ENCODE assay signal across 26 mouse cellular contexts in genomic region chr4:132072156-132072555, GRCm38 (mm10). TPM values are rescaled to one million over a fixed set of nuclear protein-coding genes. Genes with fewer than 3 reads are reported as not detected.
DNase-seq lines count a peak whose midpoint lies in the region; ATAC-seq and TF ChIP-seq lines count a peak whose summit lies in the region.
"Had no signal": no experiment of that assay in that cellular context is flagged by ENCODE, and none has a peak within 500 bp of the region (broad histone marks: within the 10 kb centered on the region; RNA-seq: fewer than 3 reads in every experiment).

No protein-coding gene starts in this region.

- no peaks in the 10 kb centered on the region for H3K9me3 ChIP-seq in heart, embryonic 12.5 days (replicated peaks)
- no peaks in the 10 kb centered on the region for H3K9me3 ChIP-seq in kidney, embryonic 16.5 days (ENCODE audit: low read length)
- no peaks in the 10 kb centered on the region for H3K9me3 ChIP-seq in liver, embryonic 11.5 days (ENCODE audit: control insufficient read depth, low read length)
- H3K9me3 ChIP-seq in liver, embryonic 14.5 days (ENCODE audit: control insufficient read depth, low read length): no peaks in the 10 kb centered on the region
- H3K9me3 ChIP-seq: embryonic facial prominence, embryonic 13.5 days; limb, embryonic 10.5 days had no signal

- no peaks in the 10 kb centered on the region for H3K27me3 ChIP-seq in heart, embryonic 12.5 days (replicated peaks)
- no peaks in the 10 kb centered on the region for H3K27me3 ChIP-seq in kidney, embryonic 16.5 days (ENCODE audit: insufficient read depth, low read length)
- H3K27me3 ChIP-seq in liver, embryonic 11.5 days (replicated peaks; ENCODE audit: control insufficient read depth, insufficient read depth, low read length): no peaks in the 10 kb centered on the region
- H3K27me3 ChIP-seq in liver, embryonic 14.5 days (ENCODE audit: control insufficient read depth, insufficient read depth, low read length): no peaks in the 10 kb centered on the region

- WGBS in heart, embryonic 12.5 days: 82% methylated on average over 3 of the region's 3 CpGs
- WGBS in kidney, embryonic 16.5 days: 71% methylated on average over 3 of the region's 3 CpGs
- WGBS in liver, embryonic 11.5 days: 81% methylated on average over 3 of the region's 3 CpGs
- 75% methylated on average over 3 of the region's 3 CpGs for WGBS in liver, embryonic 14.5 days (ENCODE audit: insufficient replicate concordance)

- no peak for ATAC-seq in heart, embryonic 12.5 days (ENCODE audit: insufficient number of reproducible peaks, low FRiP score)
- no peak for ATAC-seq in kidney, embryonic 16.5 days (ENCODE audit: low FRiP score, low TSS enrichment)
- ATAC-seq in liver, embryonic 11.5 days (replicated peaks; ENCODE audit: low FRiP score): no peak
- no peak for ATAC-seq in liver, embryonic 14.5 days (ENCODE audit: insufficient read depth)
- ATAC-seq in megakaryocyte-erythroid progenitor cell, adult 5-6 weeks (replicated peaks; ENCODE audit: low FRiP score, low TSS enrichment, poor library complexity, severe bottlenecking): no peak
- ATAC-seq: activated CD4-positive, CD25-positive, alpha-beta regulatory T cell, adult 4 months; forebrain, embryonic 14.5 days had no signal

- H3K9ac ChIP-seq in heart, embryonic 12.5 days: peak overlapping the region; percentile 82; the same call in 1 of the 2 replicates
- no peak overlapping the region for H3K9ac ChIP-seq in kidney, embryonic 16.5 days (replicated peaks; ENCODE audit: low read length)
- H3K9ac ChIP-seq in liver, embryonic 11.5 days (ENCODE audit: low read depth, low read length): peak overlapping the region; percentile 48
- H3K9ac ChIP-seq in liver, embryonic 14.5 days (replicated peaks): peak overlapping the region; percentile 98
- H3K9ac ChIP-seq: hindbrain, embryonic 14.5 days had no signal

- peaks cover 66% of the 10 kb centered on the region for H3K4me1 ChIP-seq in heart, embryonic 12.5 days (replicated peaks)
- peaks cover 35% of the 10 kb centered on the region for H3K4me1 ChIP-seq in kidney, embryonic 16.5 days (ENCODE audit: insufficient read depth, low read length)
- H3K4me1 ChIP-seq in liver, embryonic 11.5 days (replicated peaks; ENCODE audit: control insufficient read depth, insufficient read depth, low read length): peaks cover 80% of the 10 kb centered on the region
- peaks cover 67 to 74% of the 10 kb centered on the region in 2 experiments for H3K4me1 ChIP-seq in liver, embryonic 14.5 days (replicated peaks; ENCODE audit: control insufficient read depth in 2 of 2, insufficient read depth in 2 of 2, low read length in 1 of 2)

- peaks cover 7% of the 10 kb centered on the region for H3K36me3 ChIP-seq in heart, embryonic 12.5 days
- H3K36me3 ChIP-seq in kidney, embryonic 16.5 days (ENCODE audit: insufficient read depth, low read length): no peaks in the 10 kb centered on the region
- peaks cover 13% of the 10 kb centered on the region for H3K36me3 ChIP-seq in liver, embryonic 11.5 days (ENCODE audit: control insufficient read depth, insufficient read depth, low read length)
- H3K36me3 ChIP-seq in liver, embryonic 14.5 days (replicated peaks; ENCODE audit: control insufficient read depth, insufficient read depth, low read depth): peaks cover 59% of the 10 kb centered on the region
- H3K36me3 ChIP-seq: embryonic facial prominence, embryonic 13.5 days; limb, embryonic 10.5 days had no signal

- intact Hi-C loops in heart, postnatal 25 days (cut with DNase I): no loop called here

- no peak for TF ChIP-seq CTCF in liver, embryonic 14.5 days (IDR thresholded peaks at IDR 0.05; ENCODE audit: low read depth)

- DNase-seq in heart, postnatal 25 days (ENCODE audit: low spot score): no peak
- DNase-seq in kidney, adult 9 months: peak; percentile 65
- no peak for DNase-seq in liver, embryonic 11.5 days (ENCODE audit: low spot score)
- DNase-seq in liver, embryonic 14.5 days (ENCODE audit: low read depth in 3 of 3, low spot score in 3 of 3): no peak
- no peak for DNase-seq in thymus, postnatal 0 days (ENCODE audit: low spot score)
- DNase-seq: adrenal gland, adult 8-10 months; embryo, embryonic 11 days; gastrocnemius, postnatal 14 days; lung, adult 18-20 months; lung, postnatal 10 days; thymus, postnatal 25 days had no signal

- no peak for TF ChIP-seq EP300 in liver, embryonic 14.5 days (IDR thresholded peaks at IDR 0.05; ENCODE audit: low read depth)

- peak overlapping the region; percentile 91 for H3K4me2 ChIP-seq in heart, embryonic 12.5 days
- no peak overlapping the region for H3K4me2 ChIP-seq in kidney, embryonic 16.5 days (replicated peaks; ENCODE audit: low read depth, low read length)
- H3K4me2 ChIP-seq in liver, embryonic 11.5 days: peak overlapping the region; percentile 99
- peak overlapping the region; percentile 100 for H3K4me2 ChIP-seq in liver, embryonic 14.5 days (ENCODE audit: low read depth)
- H3K4me2 ChIP-seq: embryonic facial prominence, embryonic 13.5 days; hindbrain, embryonic 14.5 days had no signal

- peak overlapping the region; percentile 74; the same call in 1 of the 2 replicates for H3K4me3 ChIP-seq in heart, embryonic 12.5 days
- no peak overlapping the region for H3K4me3 ChIP-seq in kidney, embryonic 16.5 days (ENCODE audit: low read length)
- peak overlapping the region; percentile 28; the same call in 1 of the 2 replicates for H3K4me3 ChIP-seq in liver, embryonic 11.5 days (ENCODE audit: low read depth, low read length)
- peak overlapping the region; percentile 88 to 94 for H3K4me3 ChIP-seq in liver, embryonic 14.5 days (ENCODE audit: insufficient read depth in 1 of 2, low read depth in 2 of 2, low read length in 2 of 2)
- H3K4me3 ChIP-seq: heart, adult 2 months; layer of hippocampus, adult 2 months had no signal

- H3K27ac ChIP-seq in heart, embryonic 12.5 days (ENCODE audit: poor library complexity, severe bottlenecking): no peak overlapping the region
- no peak overlapping the region for H3K27ac ChIP-seq in kidney, embryonic 16.5 days (ENCODE audit: low read length)
- no peak overlapping the region for H3K27ac ChIP-seq in liver, embryonic 11.5 days (ENCODE audit: low read depth, low read length)
- peak overlapping the region; percentile 94 for H3K27ac ChIP-seq in liver, embryonic 14.5 days
- H3K27ac ChIP-seq: embryonic facial prominence, embryonic 13.5 days; heart, adult 2 months; hindbrain, embryonic 14.5 days; layer of hippocampus, adult 2 months; limb, embryonic 10.5 days had no signal

RNA-seq across cellular contexts. Expression of gene Gm10300, which starts 2.3 kb away (rescaled TPM):
- polyA plus RNA-seq in heart, embryonic 12.5 days (2016; fragmentation: Nextera tagmentation; extraction: Ambion mirVana): 0.15 and 0.28 TPM in 2 replicates
- under 1 TPM in 1 of 2 experiments, not detected in 1; 0.17 TPM for total RNA-seq in heart, postnatal 25 days (2021)
- polyA plus RNA-seq in kidney, embryonic 16.5 days (2015; fragmentation: Nextera tagmentation; extraction: Ambion mirVana): 0.08 and 0.12 TPM in 2 replicates
- 0.10 and 0.11 TPM in 2 replicates for polyA plus RNA-seq in liver, embryonic 11.5 days (2014; fragmentation: Nextera tagmentation; extraction: Ambion mirVana)
- polyA plus RNA-seq in liver, embryonic 14.5 days (2012; rRNA removed): 0.11 and 0.15 TPM in 2 replicates
- polyA plus RNA-seq in liver, embryonic 14.5 days (2014; fragmentation: Nextera tagmentation; extraction: Ambion mirVana): 0.32 and 0.40 TPM in 2 replicates
- 0.05 and 0.08 TPM in 2 replicates for polyA plus RNA-seq in thymus, postnatal 0 days (2015; fragmentation: Nextera tagmentation; extraction: Ambion mirVana)
- 1.8 TPM in 1 of 2 replicates, not detected in the other for total RNA-seq in megakaryocyte-erythroid progenitor cell, adult 5-6 weeks (2014; fragmentation: Nextera tagmentation)
- total RNA-seq in megakaryocyte-erythroid progenitor cell, adult 5-6 weeks (2017): 0.99 and 3.7 TPM in 2 replicates
- total RNA-seq: layer of hippocampus, adult 2 months; layer of hippocampus, postnatal 25 days had no signal
- polyA plus RNA-seq: activated CD4-positive, CD25-positive, alpha-beta regulatory T cell, adult 4 months; C2C12; forebrain, embryonic 14.5 days; hindbrain, embryonic 14.5 days; intestine, embryonic 14.5 days; limb, embryonic 10.5 days; neural tube, embryonic 14.5 days; testis, adult 2 months had no signal

RNA-seq across cellular contexts. Expression of gene Epb41, which starts 3.0 kb away (rescaled TPM):
- 97.6 and 102 TPM in 2 replicates for polyA plus RNA-seq in heart, embryonic 12.5 days (2016; fragmentation: Nextera tagmentation; extraction: Ambion mirVana)
- total RNA-seq in heart, postnatal 25 days (2021): 100 to 1,000 TPM; 144 to 184 TPM
- polyA plus RNA-seq in kidney, embryonic 16.5 days (2015; fragmentation: Nextera tagmentation; extraction: Ambion mirVana): 68.6 and 72.5 TPM in 2 replicates
- 108 and 116 TPM in 2 replicates for polyA plus RNA-seq in liver, embryonic 11.5 days (2014; fragmentation: Nextera tagmentation; extraction: Ambion mirVana)
- 105 and 113 TPM in 2 replicates for polyA plus RNA-seq in liver, embryonic 14.5 days (2012; rRNA removed)
- 153 and 166 TPM in 2 replicates for polyA plus RNA-seq in liver, embryonic 14.5 days (2014; fragmentation: Nextera tagmentation; extraction: Ambion mirVana)
- polyA plus RNA-seq in thymus, postnatal 0 days (2015; fragmentation: Nextera tagmentation; extraction: Ambion mirVana): 47.5 and 52.0 TPM in 2 replicates
- total RNA-seq in megakaryocyte-erythroid progenitor cell, adult 5-6 weeks (2014; fragmentation: Nextera tagmentation): 92.6 and 109 TPM in 2 replicates
- total RNA-seq in megakaryocyte-erythroid progenitor cell, adult 5-6 weeks (2017): 74.2 and 82.1 TPM in 2 replicates
